Mouse (Mus musculus) frontal cortex, postnatal 36 days (tissue): ENCODE data around the gene Gtsf1l.
A peak's percentile ranks its signal among the peaks of the same experiment; 100 is the strongest.

ENCODE experiments used
- DNase-seq, 2 experiments: peaks; one replicate each; pipeline ENCODE4 v3.0.0; 2022; ENCODE audit warnings: low spot score in 2 of 2

The Gtsf1l gene

GRCm38 (mm10) chr2:163052101-163052500 lies 35.6 kb downstream of the Gtsf1l start:
- DNase-seq = no peak

GRCm38 (mm10) chr2:163051691-163052090 lies 36.0 kb downstream of the Gtsf1l start:
- DNase-seq = no peak

GRCm38 (mm10) chr2:163049116-163049515 lies 38.5 kb downstream of the Gtsf1l start:
- no peak for DNase-seq

GRCm38 (mm10) chr2:163048125-163048524 lies 39.5 kb downstream of the Gtsf1l start:
- DNase-seq = peak; percentile 65 to 77

- DNase-seq = no peak
Observed at GRCm38 (mm10) chr2:163039940-163040339, 47.7 kb downstream of the Gtsf1l start.
